Mouse (Mus musculus): ENCODE results near the gene Ppp3ca. TPM values are rescaled to one million over a fixed set of nuclear protein-coding genes. Genes with fewer than 3 reads are reported as not detected.

Gene Ppp3ca
- polyA plus RNA-seq, 2 experiments: 3.9 to 7.4 TPM

DNA sequence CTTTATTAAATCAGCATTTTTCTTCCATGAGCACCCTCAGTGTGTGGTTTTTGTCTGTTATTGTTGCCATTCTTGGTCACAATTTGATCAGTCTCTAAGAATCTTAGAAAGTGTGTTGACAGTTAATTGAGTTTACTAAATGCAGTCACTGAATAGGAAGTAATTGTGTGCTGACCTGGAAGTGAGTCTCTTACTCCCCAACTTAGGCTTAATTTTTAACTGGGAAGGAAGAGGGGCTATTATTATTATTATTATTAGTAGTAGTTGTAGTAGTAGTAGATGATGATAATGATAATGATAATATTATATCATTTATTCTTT lies 79.5 kb downstream of the Ppp3ca start:
- ATAC-seq (ENCODE audit: insufficient read depth): no peak
- Histone ChIP-seq H3K27me3 (ENCODE audit: control insufficient read depth, insufficient read depth, low read length) (no peaks in the 10 kb centered on the region), H3K9me3 (ENCODE audit: control insufficient read depth, low read length) (no peaks in the 10 kb centered on the region), H3K4me3 (ENCODE audit: insufficient read depth in 1 of 2, low read depth in 2 of 2, low read length in 2 of 2) (no peak overlapping the region), H3K4me1 (replicated peaks; ENCODE audit: control insufficient read depth in 2 of 2, insufficient read depth in 2 of 2, low read length in 1 of 2) (peaks cover 0 to 3% of the 10 kb centered on the region in 2 experiments; a peak in 2 of 4 replicates), H3K9ac (replicated peaks) (no peak overlapping the region), H3K4me2 (ENCODE audit: low read depth) (no peak overlapping the region), H3K27ac (no peak overlapping the region), H3K36me3 (replicated peaks; ENCODE audit: control insufficient read depth, insufficient read depth, low read depth) (no peaks in the 10 kb centered on the region)
- TF ChIP-seq CTCF (IDR thresholded peaks at IDR 0.05; ENCODE audit: low read depth) (no peak), EP300 (IDR thresholded peaks at IDR 0.05; ENCODE audit: low read depth) (no peak)
- no peak for DNase-seq (ENCODE audit: low read depth in 3 of 3, low spot score in 3 of 3)

DNA sequence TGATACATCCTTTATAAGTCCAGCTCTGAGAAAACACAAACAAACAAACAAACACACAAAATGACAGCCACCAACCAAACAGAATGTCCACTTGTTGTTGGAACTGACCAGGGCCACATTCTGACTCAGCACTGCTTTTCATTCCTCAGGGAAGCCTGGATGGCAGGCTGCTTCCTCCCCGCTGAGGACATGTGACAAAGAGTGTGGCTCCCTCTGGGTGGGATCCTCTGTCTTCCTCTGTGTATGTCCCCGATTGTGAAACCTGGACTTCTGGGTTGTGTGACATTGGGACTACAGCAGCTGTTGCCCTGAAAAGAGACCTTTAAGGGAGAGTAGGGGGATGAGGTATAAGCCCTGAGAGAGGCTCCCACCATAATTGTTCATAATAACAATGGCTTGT lies 80.0 kb downstream of the Ppp3ca start:
- H3K4me1 ChIP-seq (replicated peaks; ENCODE audit: control insufficient read depth in 2 of 2, insufficient read depth in 2 of 2, low read length in 1 of 2): peaks cover 0 to 3% of the 10 kb centered on the region in 2 experiments; a peak in 2 of 4 replicates
- H3K9ac ChIP-seq (replicated peaks): no peak overlapping the region
- WGBS (ENCODE audit: insufficient replicate concordance): 35% methylated on average over 2 of the region's 2 CpGs
- no peak overlapping the region for H3K4me2 ChIP-seq (ENCODE audit: low read depth)
- no peaks in the 10 kb centered on the region for H3K27me3 ChIP-seq (ENCODE audit: control insufficient read depth, insufficient read depth, low read length)
- H3K9me3 ChIP-seq (ENCODE audit: control insufficient read depth, low read length): no peaks in the 10 kb centered on the region
- ATAC-seq (ENCODE audit: insufficient read depth): no peak
- H3K27ac ChIP-seq: no peak overlapping the region
- no peaks in the 10 kb centered on the region for H3K36me3 ChIP-seq (replicated peaks; ENCODE audit: control insufficient read depth, insufficient read depth, low read depth)
- no peak for TF ChIP-seq CTCF (IDR thresholded peaks at IDR 0.05; ENCODE audit: low read depth)
- no peak for DNase-seq (ENCODE audit: low read depth in 3 of 3, low spot score in 3 of 3)
- no peak overlapping the region for H3K4me3 ChIP-seq (ENCODE audit: insufficient read depth in 1 of 2, low read depth in 2 of 2, low read length in 2 of 2)

DNA sequence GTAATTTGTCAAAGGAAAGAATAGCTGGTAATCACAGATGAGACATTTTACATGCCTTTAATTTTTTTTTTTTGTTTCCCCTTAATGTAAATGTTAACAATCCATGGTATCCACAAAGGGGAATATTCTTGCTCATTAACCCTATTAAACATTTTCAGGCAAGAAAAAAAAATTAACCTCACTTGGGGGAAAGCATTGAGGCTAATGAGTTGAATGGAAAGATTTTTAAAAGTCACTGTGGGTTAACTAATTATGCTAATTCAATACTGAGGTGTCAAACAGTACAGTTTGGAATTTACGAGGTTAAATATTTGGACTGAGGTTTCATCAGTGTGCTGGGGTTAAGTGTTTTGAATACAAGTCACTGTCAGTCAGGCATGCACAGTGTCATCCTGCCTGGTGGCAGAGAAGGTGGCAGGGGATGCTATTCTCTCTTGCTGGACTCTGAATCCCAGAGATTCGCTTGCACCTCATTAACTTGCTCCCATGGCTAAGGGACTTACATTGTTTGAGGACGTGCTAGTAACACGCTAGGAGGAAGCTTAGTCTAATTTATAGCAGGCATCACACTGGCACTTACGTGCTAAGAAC lies 82.3 kb downstream of the Ppp3ca start:
- peaks cover 0 to 2% of the 10 kb centered on the region in 2 experiments; a peak in 1 of 4 replicates for H3K4me1 ChIP-seq (replicated peaks; ENCODE audit: control insufficient read depth in 2 of 2, insufficient read depth in 2 of 2, low read length in 1 of 2)
- TF ChIP-seq CTCF (IDR thresholded peaks at IDR 0.05; ENCODE audit: low read depth) (no peak), EP300 (IDR thresholded peaks at IDR 0.05; ENCODE audit: low read depth) (no peak)
- H3K9ac ChIP-seq (replicated peaks): no peak overlapping the region
- H3K36me3 ChIP-seq (replicated peaks; ENCODE audit: control insufficient read depth, insufficient read depth, low read depth): no peaks in the 10 kb centered on the region
- H3K27ac ChIP-seq: no peak overlapping the region
- ATAC-seq (ENCODE audit: insufficient read depth) (no peak), DNase-seq (ENCODE audit: low read depth in 3 of 3, low spot score in 3 of 3) (no peak)
- no peak overlapping the region for H3K4me3 ChIP-seq (ENCODE audit: insufficient read depth in 1 of 2, low read depth in 2 of 2, low read length in 2 of 2)
- H3K9me3 ChIP-seq (ENCODE audit: control insufficient read depth, low read length): no peaks in the 10 kb centered on the region
- H3K27me3 ChIP-seq (ENCODE audit: control insufficient read depth, insufficient read depth, low read length): no peaks in the 10 kb centered on the region
- WGBS (ENCODE audit: insufficient replicate concordance): 76% methylated on average over 5 of the region's 5 CpGs
- H3K4me2 ChIP-seq (ENCODE audit: low read depth): no peak overlapping the region

DNA sequence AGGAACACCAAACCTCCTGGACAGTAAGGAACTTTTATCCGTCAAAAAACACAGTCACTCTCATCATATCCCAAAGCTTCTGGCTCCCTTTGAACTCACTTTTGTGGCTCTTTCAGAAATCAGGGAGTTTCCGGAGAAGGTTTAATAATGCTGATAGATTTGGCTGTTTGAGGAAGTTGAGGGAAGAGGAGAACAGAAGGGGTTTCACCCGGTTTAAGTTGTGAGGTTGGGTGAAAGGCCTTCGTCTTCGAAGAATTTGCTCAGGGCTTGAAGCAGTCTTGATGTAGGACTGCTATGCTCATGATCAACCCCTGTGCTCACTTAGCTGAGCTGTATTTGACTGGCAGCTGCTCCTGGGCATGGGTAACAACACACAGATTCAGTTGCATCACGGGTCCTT lies 86.2 kb downstream of the Ppp3ca start:
- DNase-seq (ENCODE audit: low read depth in 3 of 3, low spot score in 3 of 3) (no peak), ATAC-seq (ENCODE audit: insufficient read depth) (no peak)
- H3K36me3 ChIP-seq (replicated peaks; ENCODE audit: control insufficient read depth, insufficient read depth, low read depth): no peaks in the 10 kb centered on the region
- H3K9me3 ChIP-seq (ENCODE audit: control insufficient read depth, low read length): no peaks in the 10 kb centered on the region
- no peaks in the 10 kb centered on the region for H3K27me3 ChIP-seq (ENCODE audit: control insufficient read depth, insufficient read depth, low read length)
- peaks cover 3% of the 10 kb centered on the region in 2 experiments; a peak in 3 of 4 replicates for H3K4me1 ChIP-seq (replicated peaks; ENCODE audit: control insufficient read depth in 2 of 2, insufficient read depth in 2 of 2, low read length in 1 of 2)
- 51% methylated on average over 6 of the region's 6 CpGs for WGBS (ENCODE audit: insufficient replicate concordance)
- TF ChIP-seq CTCF (IDR thresholded peaks at IDR 0.05; ENCODE audit: low read depth): no peak
- no peak for TF ChIP-seq EP300 (IDR thresholded peaks at IDR 0.05; ENCODE audit: low read depth)
- H3K9ac ChIP-seq (replicated peaks): no peak overlapping the region
- no peak overlapping the region for H3K27ac ChIP-seq
- H3K4me2 ChIP-seq (ENCODE audit: low read depth): no peak overlapping the region
- H3K4me3 ChIP-seq (ENCODE audit: insufficient read depth in 1 of 2, low read depth in 2 of 2, low read length in 2 of 2): no peak overlapping the region

DNA sequence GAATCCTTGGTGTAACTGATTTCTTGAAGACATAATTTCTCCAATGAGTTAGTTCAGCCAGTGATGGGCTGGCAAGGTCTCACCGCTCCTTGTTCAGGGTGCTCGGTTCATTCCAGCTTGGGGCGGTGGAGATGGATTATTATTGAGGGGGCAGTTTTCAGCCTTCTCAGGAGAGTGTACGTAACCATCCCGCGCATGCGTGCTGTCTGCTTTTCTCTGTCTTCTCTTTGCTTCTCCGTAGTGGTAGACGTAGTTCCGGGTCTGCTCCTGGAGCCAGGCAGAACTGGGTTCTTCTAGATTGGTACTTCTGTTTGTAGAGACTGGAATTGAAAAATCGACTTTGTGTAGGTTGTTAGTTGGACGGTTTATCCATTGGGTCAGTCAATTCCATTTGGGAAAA lies 89.5 kb downstream of the Ppp3ca start:
- Histone ChIP-seq H3K4me3 (ENCODE audit: insufficient read depth in 1 of 2, low read depth in 2 of 2, low read length in 2 of 2) (no peak overlapping the region), H3K9ac (replicated peaks) (no peak overlapping the region), H3K4me1 (replicated peaks; ENCODE audit: control insufficient read depth in 2 of 2, insufficient read depth in 2 of 2, low read length in 1 of 2) (peaks cover 9 to 10% of the 10 kb centered on the region in 2 experiments), H3K27ac (no peak overlapping the region), H3K4me2 (ENCODE audit: low read depth) (no peak overlapping the region), H3K27me3 (ENCODE audit: control insufficient read depth, insufficient read depth, low read length) (no peaks in the 10 kb centered on the region), H3K9me3 (ENCODE audit: control insufficient read depth, low read length) (no peaks in the 10 kb centered on the region), H3K36me3 (replicated peaks; ENCODE audit: control insufficient read depth, insufficient read depth, low read depth) (no peaks in the 10 kb centered on the region)
- no peak for DNase-seq (ENCODE audit: low read depth in 3 of 3, low spot score in 3 of 3)
- ATAC-seq (ENCODE audit: insufficient read depth): no peak
- 83% methylated on average over 12 of the region's 12 CpGs for WGBS (ENCODE audit: insufficient replicate concordance)
- no peak for TF ChIP-seq CTCF (IDR thresholded peaks at IDR 0.05; ENCODE audit: low read depth)
- TF ChIP-seq EP300 (IDR thresholded peaks at IDR 0.05; ENCODE audit: low read depth): no peak

Measured in liver, embryonic 14.5 days (tissue).